Comparison of ENCODE assay signal across 11 mouse cellular contexts in the genomic region with DNA sequence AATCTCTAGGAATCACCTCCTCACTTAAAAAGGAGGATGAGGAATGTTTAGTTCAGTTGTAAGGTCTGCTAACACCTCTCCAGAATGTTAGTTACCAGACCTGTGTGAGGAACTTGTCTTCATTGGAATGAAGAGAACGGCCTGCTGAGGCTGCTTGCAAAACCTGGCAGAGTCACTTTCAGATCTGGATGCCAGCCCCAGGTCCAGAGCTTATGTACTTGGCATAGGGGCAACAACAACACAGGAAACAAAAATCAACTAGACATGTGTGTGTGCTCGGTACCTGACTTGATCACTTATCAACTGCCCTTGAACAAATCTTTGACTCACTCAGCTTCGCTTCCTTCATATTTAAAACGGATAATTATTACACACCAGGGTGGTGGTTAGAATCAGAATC. TPM values are rescaled to one million over a fixed set of nuclear protein-coding genes. Genes with fewer than 3 reads are reported as not detected.
DNase-seq lines count a peak whose midpoint lies in the region; ATAC-seq and TF ChIP-seq lines count a peak whose summit lies in the region.
"Had no signal": no experiment of that assay in that cellular context is flagged by ENCODE, and none has a peak within 500 bp of the region (broad histone marks: within the 10 kb centered on the region; RNA-seq: fewer than 3 reads in every experiment).

No protein-coding gene starts in this region.

- DNase-seq in gastrocnemius, adult 2 months, result no peak
- no peak for DNase-seq in gastrocnemius, postnatal 36 days
- no peak for DNase-seq in lung, postnatal 10 days
- DNase-seq in adrenal gland, postnatal 25 days, result peak; percentile 10
- DNase-seq in naive thymus-derived CD4-positive, alpha-beta T cell, adult 2 months (ENCODE audit: low read depth), result peak; percentile 75
- no peak for DNase-seq in ovary, postnatal 10 days (ENCODE audit: low spot score)
- DNase-seq: embryo, embryonic 11 days; heart, postnatal 10 days; right cerebral cortex, postnatal 14 days had no signal

- H3K9ac ChIP-seq in lung, embryonic 15.5 days, result no peak overlapping the region

- H3K27ac ChIP-seq in gastrocnemius, adult 2 months, result peak overlapping the region; percentile 91
- no peak overlapping the region for H3K27ac ChIP-seq in lung, embryonic 15.5 days
- H3K27ac ChIP-seq: macrophage had no signal

- no peaks in the 10 kb centered on the region for H3K36me3 ChIP-seq in lung, embryonic 15.5 days

- TF ChIP-seq CTCF in gastrocnemius, adult 2 months (IDR thresholded peaks at IDR 0.05), result no peak

- no peak for ATAC-seq in lung, embryonic 15.5 days (ENCODE audit: borderline replicate concordance, extremely low read depth, low FRiP score, low TSS enrichment)

- 0 out of 2 replicates have a peak overlapping the region, but pooled peaks have one; percentile 7 for H3K4me2 ChIP-seq in lung, embryonic 15.5 days

- H3K4me1 ChIP-seq in lung, embryonic 15.5 days, result peaks cover 42% of the 10 kb centered on the region

- H3K9me3 ChIP-seq in lung, embryonic 15.5 days, result no peaks in the 10 kb centered on the region

- peak overlapping the region; percentile 83 for H3K4me3 ChIP-seq in gastrocnemius, adult 2 months
- no peak overlapping the region for H3K4me3 ChIP-seq in lung, embryonic 15.5 days

- WGBS in lung, embryonic 15.5 days, result 71% methylated on average over 4 of the region's 4 CpGs

- H3K27me3 ChIP-seq in lung, embryonic 15.5 days, result no peaks in the 10 kb centered on the region

- intact Hi-C loops in gastrocnemius, adult 2 months (cut with DNase I), result no loop called here
- intact Hi-C loops in gastrocnemius, postnatal 36 days (cut with DNase I), result no loop called here

RNA-seq across cellular contexts. Expression of a gene that starts 2.6 kb away (rescaled TPM):
- total RNA-seq in gastrocnemius, adult 2 months (2021), result 1 to 10 TPM; 5.2 to 8.9 TPM
- 1 to 10 TPM; 5.1 to 5.7 TPM for total RNA-seq in gastrocnemius, postnatal 36 days (2021)
- polyA plus RNA-seq in lung, embryonic 15.5 days (2015; fragmentation: Nextera tagmentation; extraction: Ambion mirVana), result 26.5 and 32.5 TPM in 2 replicates
- total RNA-seq in adrenal gland, postnatal 25 days (2021), result 6.7 and 8.7 TPM in 2 replicates

Comparison
In these comparisons a context has a peak if more than half of its experiments do, and no peak if none do; other contexts are left out.
1. DNase-seq: peak in adrenal gland, postnatal 25 days (single experiment) and naive thymus-derived CD4-positive, alpha-beta T cell, adult 2 months (single experiment); none in gastrocnemius, adult 2 months (single experiment), gastrocnemius, postnatal 36 days (0 of 2), lung, postnatal 10 days (single experiment) and ovary, postnatal 10 days (single experiment).